Mouse (Mus musculus) G1E (cell line): ENCODE data around the gene Adamts7. TPM values are rescaled to one million over a fixed set of nuclear protein-coding genes. Genes with fewer than 3 reads are reported as not detected.

Experiments used
- ATAC-seq: 2 replicates; pipeline ENCODE4 v1.8.0; 2016; ENCODE audit warnings: mild to moderate bottlenecking; ENCODE audit not compliant: insufficient number of reproducible peaks, poor library complexity, low FRiP score, severe bottlenecking; ENCODE audit errors: extremely low read depth
- DNase-seq: peaks from one replicate; pipeline ENCODE4 v3.0.0; 2012; ENCODE audit warnings: low spot score
- H3K27me3 ChIP-seq: 2 replicates; pipeline ENCODE4 v1.6.1; 2012; ENCODE audit warnings: mild to moderate bottlenecking, low read length, inconsistent platforms; ENCODE audit not compliant: insufficient read depth
- H3K36me3 ChIP-seq: replicated peaks from 2 replicates; pipeline ENCODE3; 2012; ENCODE audit warnings: mild to moderate bottlenecking, inconsistent platforms
- H3K4me1 ChIP-seq: 2 replicates; pipeline ENCODE4 v1.6.1; 2012; ENCODE audit warnings: low read depth, low read length, inconsistent platforms, mixed read lengths; ENCODE audit not compliant: insufficient read depth
- H3K4me3 ChIP-seq: 2 replicates; pipeline ENCODE4 v1.5.1; 2012; ENCODE audit warnings: low read depth, mild to moderate bottlenecking, inconsistent platforms, low read length, moderate library complexity, mixed read lengths
- H3K9me3 ChIP-seq: replicated peaks from 2 replicates; pipeline ENCODE4 v1.6.1; 2012; ENCODE audit warnings: inconsistent platforms
- CTCF ChIP-seq: IDR thresholded peaks from 2 replicates; pipeline ENCODE4 v1.5.1; 2012; ENCODE audit warnings: low read depth, low read length, inconsistent platforms, mixed read lengths
- GATA1 ChIP-seq: IDR thresholded peaks from 2 replicates; pipeline ENCODE4 v1.6.1; 2012; ENCODE audit warnings: borderline replicate concordance, low read length, inconsistent platforms, mixed read lengths
- GATA2 ChIP-seq: IDR thresholded peaks from 2 replicates; pipeline ENCODE4 v1.6.1; 2012; ENCODE audit warnings: low read depth, low read length, inconsistent platforms, borderline replicate concordance
- POLR2AphosphoS5 ChIP-seq: IDR thresholded peaks from 2 replicates; pipeline ENCODE4 v1.6.1; 2012; ENCODE audit warnings: low read depth, low read length, inconsistent platforms; ENCODE audit not compliant: insufficient replicate concordance
- TAL1 ChIP-seq: conservative IDR thresholded peaks from 2 replicates; pipeline ENCODE4 v1.6.1; 2012; ENCODE audit warnings: low read depth, low read length, inconsistent platforms, mixed read lengths
- polyA plus RNA-seq: library from polyadenylated mRNA; stranded (reverse); fragments of >175 nt; gene quantifications from 2 replicates; pipeline ENCODE4 v1.2.3, GENCODE M21; 2012
- total RNA-seq, 2 experiments: library from RNA; stranded (forward) in 1 of 2; stranded (reverse) in 1 of 2; fragments of 200-1000 nt in 1 of 2; fragments of >200 nt in 1 of 2; fragmentation: Nextera tagmentation in 1 of 2; gene quantifications; 2 replicates each; pipeline ENCODE4 v1.2.3; 2014 to 2017

Gene Adamts7
- total and polyA plus RNA-seq, 3 experiments: not detected

- H3K4me1 ChIP-seq: no peaks in the 10 kb centered on the region
- ATAC-seq: no peak
- TF ChIP-seq POLR2AphosphoS5: no peak
- no peak for TF ChIP-seq TAL1
- no peak for TF ChIP-seq GATA1
- no peak for TF ChIP-seq CTCF
- no peak for TF ChIP-seq GATA2
Measured at GRCm38 (mm10) chr9:90169965-90170364, 7.1 kb downstream of the Adamts7 start.

GRCm38 (mm10) chr9:90171421-90171820 is 8.6 kb downstream of the Adamts7 start:
- no peaks in the 10 kb centered on the region for H3K4me1 ChIP-seq
- H3K9me3 ChIP-seq: peaks cover 24% of the 10 kb centered on the region
- TF ChIP-seq POLR2AphosphoS5 (no peak), GATA1 (no peak), TAL1 (no peak), GATA2 (no peak), CTCF (no peak)
- no peak for DNase-seq
- H3K27me3 ChIP-seq: no peaks in the 10 kb centered on the region; the same call in 1 of the 2 replicates
- H3K4me3 ChIP-seq: no peak overlapping the region
- H3K36me3 ChIP-seq: no peaks in the 10 kb centered on the region
- no peak for ATAC-seq

More at GRCm38 (mm10) chr9:90169965-90170364, 7.1 kb downstream of the Adamts7 start:
- Histone ChIP-seq H3K27me3 (no peaks in the 10 kb centered on the region; the same call in 1 of the 2 replicates), H3K4me3 (no peak overlapping the region), H3K9me3 (peaks cover 18% of the 10 kb centered on the region), H3K36me3 (no peaks in the 10 kb centered on the region)
- DNase-seq: no peak

GRCm38 (mm10) chr9:90172528-90173321 is 9.9 kb downstream of the Adamts7 start:
- ATAC-seq (no peak), DNase-seq (no peak)
- H3K27me3 ChIP-seq: no peaks in the 10 kb centered on the region; the same call in 1 of the 2 replicates
- H3K4me1 ChIP-seq: no peaks in the 10 kb centered on the region
- peaks cover 28% of the 10 kb centered on the region for H3K9me3 ChIP-seq
- H3K4me3 ChIP-seq: no peak overlapping the region
- no peaks in the 10 kb centered on the region for H3K36me3 ChIP-seq
- TF ChIP-seq POLR2AphosphoS5 (no peak), GATA1 (no peak), TAL1 (no peak), CTCF (no peak)

DNA sequence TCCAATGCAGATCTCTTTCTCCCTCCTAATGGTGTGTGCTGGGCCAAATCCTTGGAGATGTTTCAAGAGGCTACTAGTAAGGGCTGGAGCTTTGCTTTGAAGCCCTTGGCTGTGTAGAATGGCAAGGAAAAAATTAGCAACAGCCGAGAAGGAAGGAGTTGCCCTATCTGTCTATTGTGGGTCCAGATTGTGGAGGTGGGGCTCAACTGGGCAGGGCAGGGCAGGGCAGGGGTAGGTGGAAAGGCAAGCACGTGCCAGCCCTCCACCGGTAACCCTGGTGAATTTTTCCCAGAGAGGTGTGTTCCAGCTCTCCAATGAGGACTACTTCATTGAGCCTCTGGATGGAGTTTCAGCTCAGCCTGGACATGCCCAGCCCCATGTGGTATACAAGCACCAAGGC is 10.5 kb downstream of the Adamts7 start:
- H3K4me1 ChIP-seq: no peaks in the 10 kb centered on the region
- H3K27me3 ChIP-seq: no peaks in the 10 kb centered on the region; the same call in 1 of the 2 replicates
- H3K36me3 ChIP-seq: no peaks in the 10 kb centered on the region
- DNase-seq (no peak), ATAC-seq (no peak)
- TF ChIP-seq GATA2: no peak
- TF ChIP-seq TAL1: no peak
- TF ChIP-seq POLR2AphosphoS5: no peak
- no peak for TF ChIP-seq GATA1
- no peak for TF ChIP-seq CTCF
- peaks cover 33% of the 10 kb centered on the region for H3K9me3 ChIP-seq
- H3K4me3 ChIP-seq: no peak overlapping the region

DNA sequence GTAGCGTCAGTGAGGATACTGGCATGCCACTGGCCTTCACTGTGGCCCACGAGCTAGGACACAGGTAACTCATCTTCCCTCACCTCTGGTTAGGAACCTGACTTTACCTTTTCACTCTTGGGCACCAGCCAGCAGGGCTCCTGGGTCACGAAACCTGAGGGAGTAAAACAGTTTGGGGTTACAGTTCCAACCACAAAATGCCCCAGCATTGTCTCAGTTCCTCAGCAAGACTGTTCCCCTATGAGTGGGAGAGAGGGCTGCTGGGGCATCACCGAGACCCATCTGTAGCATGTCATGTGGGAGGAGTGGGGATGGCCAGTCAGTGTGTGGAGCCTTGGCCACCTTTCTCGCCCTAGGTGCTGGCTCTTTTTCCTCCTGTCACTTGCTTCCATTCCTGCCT is 16.5 kb downstream of the Adamts7 start:
- Histone ChIP-seq H3K27me3 (no peaks in the 10 kb centered on the region), H3K4me1 (no peaks in the 10 kb centered on the region), H3K4me3 (0 out of 2 replicates have a peak overlapping the region, but pooled peaks have one; percentile 15), H3K9me3 (peaks cover 52% of the 10 kb centered on the region), H3K36me3 (no peaks in the 10 kb centered on the region)
- TF ChIP-seq TAL1: no peak
- TF ChIP-seq CTCF: no peak
- TF ChIP-seq GATA2: no peak
- no peak for TF ChIP-seq POLR2AphosphoS5
- no peak for TF ChIP-seq GATA1
- no peak for DNase-seq
- ATAC-seq: no peak

GRCm38 (mm10) chr9:90181656-90182388 is 19.0 kb downstream of the Adamts7 start:
- H3K27me3 ChIP-seq: no peaks in the 10 kb centered on the region
- no peak for ATAC-seq
- H3K4me3 ChIP-seq: no peak overlapping the region
- no peaks in the 10 kb centered on the region for H3K36me3 ChIP-seq
- no peak for TF ChIP-seq GATA1
- TF ChIP-seq GATA2: no peak
- no peak for TF ChIP-seq TAL1
- TF ChIP-seq CTCF: no peak
- TF ChIP-seq POLR2AphosphoS5: no peak
- no peak for DNase-seq
- peaks cover 66% of the 10 kb centered on the region for H3K9me3 ChIP-seq
- no peaks in the 10 kb centered on the region for H3K4me1 ChIP-seq
